Mouse (Mus musculus): ENCODE results near the gene Mcm6. TPM values are rescaled to one million over a fixed set of nuclear protein-coding genes. Genes with fewer than 3 reads are reported as not detected.
A peak's percentile ranks its signal among the peaks of the same experiment; 100 is the strongest.

Mcm6 gene
- total RNA-seq (2021), result 10 to 100 TPM in 1 of 2 experiments, 1 to 10 TPM in 1; 7.1 to 10.3 TPM
- long read RNA-seq, experiment 1, full-length matches to known transcripts, result 10 of 11 reads
- long read RNA-seq, experiment 1, partial matches to known transcripts, result 0 of 11 reads
- long read RNA-seq, experiment 1, other reads (novel, unspliced or antisense), result 1 of 11 reads
- long read RNA-seq, experiment 2, full-length matches to known transcripts, result 15 of 18 reads
- long read RNA-seq, experiment 2, partial matches to known transcripts, result 2 of 18 reads
- long read RNA-seq, experiment 2, other reads (novel, unspliced or antisense), result 1 of 18 reads

DNA sequence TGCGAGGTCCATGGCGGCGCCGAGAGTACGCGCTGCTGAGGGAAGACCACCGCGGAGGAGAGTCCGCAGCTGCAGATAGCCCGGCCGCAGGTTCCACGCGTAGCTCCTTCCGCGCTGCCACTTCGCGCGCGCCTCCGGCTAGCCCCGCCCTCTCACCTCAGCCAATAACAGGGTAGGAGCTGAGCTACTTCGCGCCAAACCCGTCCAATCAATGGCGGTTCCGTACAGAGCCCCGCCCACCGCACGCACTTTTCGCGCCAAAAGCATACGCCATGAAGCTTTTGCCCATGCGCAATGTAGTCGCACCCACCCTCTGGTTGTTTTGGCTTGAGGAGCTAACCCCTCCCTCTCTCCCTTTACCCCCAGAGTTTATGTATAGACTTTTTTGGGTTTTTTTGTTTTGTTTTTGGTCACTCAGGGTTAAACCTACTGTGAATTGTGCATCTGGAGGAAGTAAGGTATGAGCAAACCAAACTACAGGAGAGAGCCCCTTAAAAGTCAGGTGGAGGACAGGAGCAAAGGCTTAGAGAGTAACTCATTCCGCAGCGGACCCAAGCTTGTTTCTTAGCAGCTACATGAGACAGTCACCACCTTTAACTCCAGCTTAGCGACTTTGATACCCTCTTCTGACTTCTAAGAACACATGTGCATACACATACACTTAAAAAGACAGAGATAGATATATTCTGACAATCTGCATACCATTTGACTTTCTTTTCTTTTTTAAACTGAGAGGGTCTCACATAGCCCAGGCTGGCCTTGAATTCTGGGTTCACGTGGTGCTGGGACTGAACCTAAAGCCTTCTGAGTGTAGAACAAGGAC, at the start of gene Mcm6:
Mcm6 (minus strand) TSS at position 111 of the 823 bp plus-strand sequence.
- DNase-seq (ENCODE audit: low spot score in 2 of 2), result peak; percentile 94 to 95
- intact Hi-C loops (cut with DNase I), result no loop called here

DNA sequence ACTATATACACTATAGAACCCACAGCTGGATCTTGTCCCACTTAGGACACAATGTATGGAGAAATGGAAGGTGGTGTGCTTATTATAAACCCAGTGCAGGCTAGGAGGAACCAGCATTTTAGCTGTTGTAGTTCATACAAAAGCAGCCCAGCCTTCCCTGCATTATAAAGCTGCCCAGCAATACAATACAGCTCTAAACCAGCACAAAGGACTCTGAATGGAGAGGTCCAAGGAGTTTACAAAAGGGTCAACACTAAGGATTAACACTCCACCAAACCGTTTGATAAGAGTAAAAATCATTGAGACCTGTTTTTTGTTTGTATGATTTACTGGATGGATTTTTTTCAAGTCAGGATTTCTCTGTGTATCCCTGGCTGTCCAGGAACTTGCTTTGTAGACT, 47.4 kb upstream of the Mcm6 start:
- intact Hi-C loops (cut with DNase I), result no loop called here
- DNase-seq (ENCODE audit: low spot score in 2 of 2), result no peak

DNA sequence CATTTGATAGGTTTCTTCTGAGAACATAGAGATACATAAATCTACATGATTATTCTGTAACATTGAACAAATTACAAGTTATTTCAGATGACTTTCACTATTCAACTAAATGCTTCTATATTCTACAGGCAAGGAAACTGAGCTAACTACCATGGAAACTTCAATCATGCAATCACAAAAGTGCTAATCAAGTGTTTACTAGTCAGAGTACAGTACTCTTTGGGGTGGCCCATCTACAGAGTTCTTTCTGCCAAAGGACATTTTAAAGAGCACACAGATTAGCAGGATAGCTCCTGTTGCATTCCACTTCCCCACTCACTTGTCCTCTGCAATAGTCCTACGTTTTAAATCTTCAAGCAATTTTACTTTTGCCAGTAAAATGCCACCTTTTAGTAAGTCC, 46.2 kb upstream of the Mcm6 start:
- DNase-seq (ENCODE audit: low spot score in 2 of 2), result no peak
- intact Hi-C loops (cut with DNase I), result no loop called here

DNA sequence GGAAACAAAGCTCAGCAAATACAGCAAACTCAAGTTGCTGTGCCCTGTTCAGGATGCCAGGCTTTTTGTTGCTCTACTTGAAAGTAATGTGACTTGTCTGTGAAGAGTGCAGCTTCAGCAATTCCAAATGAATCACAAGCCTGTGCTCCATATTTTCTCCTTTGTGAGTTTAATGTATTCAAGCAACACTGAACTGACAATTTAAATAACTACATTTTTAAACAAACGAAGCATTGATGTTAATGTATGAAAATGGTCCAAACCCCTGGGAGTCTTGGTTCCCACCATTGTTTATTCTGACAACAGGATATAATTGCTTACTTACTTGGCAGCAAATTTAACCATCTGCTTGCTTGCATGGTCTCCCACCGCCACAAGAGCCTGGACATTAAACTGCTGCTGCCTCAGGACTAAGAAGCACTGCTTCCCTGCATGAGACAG, 45.6 kb upstream of the Mcm6 start:
- peak; percentile 8 to 11 for DNase-seq (ENCODE audit: low spot score in 2 of 2)
- intact Hi-C loops (cut with DNase I), result no loop called here

DNA sequence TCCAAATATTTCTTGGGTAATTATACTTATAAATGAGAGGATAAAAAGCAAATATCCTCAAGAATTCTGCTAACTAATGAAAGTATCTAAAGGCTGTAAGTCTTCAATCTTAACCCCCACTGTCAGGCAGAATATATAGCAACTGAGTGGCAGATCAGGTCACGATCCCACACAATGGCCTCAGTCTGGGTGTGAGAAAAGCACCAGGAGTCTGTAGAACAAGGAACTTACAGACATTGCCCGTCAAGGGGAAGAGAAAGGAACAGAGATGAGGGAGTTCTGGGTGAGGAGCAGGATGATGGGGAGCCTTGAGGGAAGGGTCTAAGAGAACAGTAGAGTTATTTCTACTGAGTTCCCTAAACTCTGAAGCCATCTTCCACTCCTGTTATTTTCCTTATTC, 41.5 kb upstream of the Mcm6 start:
- intact Hi-C loops (cut with DNase I), result no loop called here
- DNase-seq (ENCODE audit: low spot score in 2 of 2), result no peak

DNA sequence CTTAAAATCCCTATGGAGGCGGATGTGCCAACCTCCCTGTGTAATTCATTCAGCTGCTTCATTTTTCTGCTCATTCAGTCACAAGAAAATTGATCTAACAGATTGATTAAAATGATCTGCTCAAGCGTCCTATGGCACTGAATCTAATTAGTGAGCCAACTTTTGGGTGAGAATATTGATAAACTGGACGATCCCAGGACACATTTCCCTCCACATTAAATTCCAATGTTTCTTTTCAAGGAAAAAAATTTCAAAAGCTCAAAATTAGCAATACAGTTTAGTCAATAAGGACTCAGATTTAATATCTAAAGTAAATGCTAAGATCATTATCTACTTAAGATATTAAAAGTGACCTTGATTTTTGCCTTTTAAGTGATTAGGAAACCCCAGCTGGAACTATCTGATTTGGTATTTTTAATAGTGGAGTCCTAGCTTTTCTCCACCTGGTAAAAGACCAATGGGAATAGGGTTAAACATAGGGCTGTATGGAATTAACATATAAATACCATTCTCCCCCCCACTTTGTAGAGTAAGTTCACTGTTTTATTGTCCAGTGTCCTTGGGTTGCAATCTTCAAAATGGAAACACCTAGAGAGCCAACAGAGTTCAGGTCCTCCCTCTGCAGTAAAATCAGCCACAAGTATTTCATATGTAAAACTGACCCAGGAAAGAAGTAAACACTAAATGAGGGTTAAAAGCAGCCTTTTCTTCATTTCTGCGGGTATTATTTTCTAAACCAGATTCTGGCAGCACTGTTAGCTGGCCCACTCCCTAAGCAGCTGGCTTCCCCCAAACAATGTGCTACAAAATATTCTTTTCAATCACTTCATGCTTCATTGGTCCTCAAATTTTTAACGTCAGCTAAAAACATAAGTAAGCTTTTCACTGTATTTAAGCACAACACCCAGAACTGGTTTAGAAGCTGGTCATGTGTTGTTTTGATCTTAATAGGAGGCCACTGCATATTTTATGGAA, 40.8 kb upstream of the Mcm6 start:
- DNase-seq (ENCODE audit: low spot score in 2 of 2), result no peak
- intact Hi-C loops (cut with DNase I), result no loop called here

DNA sequence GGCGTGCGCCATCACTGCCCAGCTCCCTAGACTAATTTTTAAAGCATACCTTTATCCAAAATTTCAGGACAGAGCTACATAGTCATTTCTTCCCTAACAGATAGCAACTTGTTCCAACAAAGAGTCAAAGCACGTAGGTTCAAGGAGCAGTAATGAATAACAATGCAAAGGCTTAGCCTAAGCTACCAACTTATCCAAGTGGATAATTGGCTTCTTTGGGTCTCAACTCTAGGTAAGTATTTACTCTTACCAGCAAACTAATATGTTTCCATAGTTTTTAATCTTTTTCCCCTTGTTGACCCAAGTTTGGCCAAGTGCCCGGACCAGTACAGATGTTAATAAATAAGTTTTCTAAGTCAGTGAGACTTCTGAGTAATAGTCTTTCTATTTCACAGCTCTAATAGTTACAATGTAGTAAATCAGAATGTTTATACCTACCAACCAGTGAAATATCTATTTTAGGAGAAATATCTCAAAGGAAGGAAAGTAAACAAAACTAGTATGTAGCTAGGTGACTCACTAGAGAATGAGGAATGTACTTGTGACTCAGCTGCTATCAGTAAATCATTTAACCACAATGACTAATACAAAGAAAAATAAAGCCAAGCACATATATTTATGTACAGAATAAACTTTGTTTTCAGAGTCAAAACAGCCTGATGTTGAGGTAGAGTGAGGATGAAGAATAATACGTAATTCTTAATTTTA, 39.4 kb upstream of the Mcm6 start:
- DNase-seq (ENCODE audit: low spot score in 2 of 2), result no peak
- intact Hi-C loops (cut with DNase I), result no loop called here

DNA sequence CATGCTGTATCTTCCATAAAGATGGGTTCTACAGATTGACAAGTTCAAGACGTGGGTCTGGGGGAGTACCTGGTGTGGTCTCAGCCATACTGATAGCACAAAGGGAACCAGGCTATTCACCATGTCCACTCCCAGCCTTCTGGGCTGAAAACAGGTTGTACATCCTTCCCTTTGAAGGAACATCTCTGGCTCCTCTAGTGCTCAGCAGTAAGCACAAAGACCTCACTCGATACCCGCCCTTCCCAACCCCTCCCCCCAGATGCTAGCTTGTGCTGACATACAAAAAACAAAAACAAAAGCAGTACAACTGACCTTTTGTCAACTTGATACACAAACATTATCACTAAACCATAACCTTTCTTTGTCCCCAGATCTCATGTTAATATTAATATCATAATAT, 35.2 kb upstream of the Mcm6 start:
- intact Hi-C loops (cut with DNase I), result no loop called here

DNA sequence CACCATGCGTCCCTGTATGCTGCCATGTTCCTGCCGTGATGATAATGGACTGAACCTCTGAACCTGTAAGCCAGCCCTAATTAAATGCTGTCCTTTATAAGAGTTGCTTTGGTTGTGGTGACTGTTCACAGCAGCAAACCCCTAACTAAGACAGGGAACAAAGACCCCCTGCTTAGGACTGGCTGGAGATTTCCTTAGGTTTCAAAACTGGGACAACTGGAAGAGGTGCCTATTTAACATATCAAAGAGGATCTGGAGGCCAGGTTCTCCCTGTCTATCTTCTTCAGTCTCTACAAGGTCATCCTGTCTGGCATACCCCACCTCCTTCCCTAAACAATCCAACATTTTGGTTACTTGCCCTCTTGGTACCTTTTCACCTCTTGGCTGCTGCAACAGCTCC, 32.9 kb upstream of the Mcm6 start:
- DNase-seq (ENCODE audit: low spot score in 2 of 2), result no peak
- intact Hi-C loops (cut with DNase I), result no loop called here

More for the DNA sequence above, 35.2 kb upstream of the Mcm6 start:
- DNase-seq (ENCODE audit: low spot score in 2 of 2), result no peak

DNA sequence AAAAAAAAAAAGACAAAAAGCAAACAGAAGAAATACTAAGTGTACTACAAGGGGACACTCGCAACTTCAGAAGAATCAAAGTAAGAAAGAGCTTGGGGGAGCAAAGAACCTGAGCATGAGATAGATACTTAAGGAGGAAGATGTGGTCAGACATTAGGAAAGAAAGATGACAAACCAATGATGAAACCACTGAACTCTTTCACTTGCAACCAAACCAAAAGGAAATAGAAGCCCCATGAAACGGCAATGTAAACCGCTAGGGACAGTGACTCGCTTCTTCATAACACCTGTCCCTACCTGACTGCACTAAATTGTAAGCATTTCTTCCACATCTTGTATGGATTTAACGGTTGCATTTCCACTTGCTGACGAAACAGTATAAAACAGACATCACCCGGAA, 27.0 kb upstream of the Mcm6 start:
- intact Hi-C loops (cut with DNase I), result no loop called here

DNA sequence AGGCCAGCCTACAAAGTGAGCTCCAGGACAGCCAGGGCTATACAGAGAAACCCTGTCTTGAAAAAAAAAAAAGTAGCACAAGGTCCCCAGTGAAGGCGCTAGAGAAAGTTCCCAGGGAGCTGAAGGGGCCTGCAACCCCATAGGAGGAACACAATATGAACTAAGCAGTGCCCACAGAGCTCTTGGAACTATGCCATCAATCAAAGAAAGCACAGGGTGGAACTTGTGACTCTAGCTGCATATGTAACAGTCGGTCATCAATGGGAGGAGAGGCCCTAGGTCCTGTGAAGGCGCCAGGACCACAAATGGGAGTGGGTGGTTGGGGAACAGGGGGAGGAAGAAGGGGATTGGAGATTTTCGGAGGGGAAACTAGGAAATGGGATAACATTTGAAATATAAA, 17.4 kb upstream of the Mcm6 start:
- intact Hi-C loops (cut with DNase I), result loop anchor here (10.0 kb wide), 1 partner anchor 168 kb away; no protein-coding TSS in a partner anchor
- DNase-seq (ENCODE audit: low spot score in 2 of 2), result no peak

More for the DNA sequence above, 27.0 kb upstream of the Mcm6 start:
- DNase-seq (ENCODE audit: low spot score in 2 of 2), result no peak

DNA sequence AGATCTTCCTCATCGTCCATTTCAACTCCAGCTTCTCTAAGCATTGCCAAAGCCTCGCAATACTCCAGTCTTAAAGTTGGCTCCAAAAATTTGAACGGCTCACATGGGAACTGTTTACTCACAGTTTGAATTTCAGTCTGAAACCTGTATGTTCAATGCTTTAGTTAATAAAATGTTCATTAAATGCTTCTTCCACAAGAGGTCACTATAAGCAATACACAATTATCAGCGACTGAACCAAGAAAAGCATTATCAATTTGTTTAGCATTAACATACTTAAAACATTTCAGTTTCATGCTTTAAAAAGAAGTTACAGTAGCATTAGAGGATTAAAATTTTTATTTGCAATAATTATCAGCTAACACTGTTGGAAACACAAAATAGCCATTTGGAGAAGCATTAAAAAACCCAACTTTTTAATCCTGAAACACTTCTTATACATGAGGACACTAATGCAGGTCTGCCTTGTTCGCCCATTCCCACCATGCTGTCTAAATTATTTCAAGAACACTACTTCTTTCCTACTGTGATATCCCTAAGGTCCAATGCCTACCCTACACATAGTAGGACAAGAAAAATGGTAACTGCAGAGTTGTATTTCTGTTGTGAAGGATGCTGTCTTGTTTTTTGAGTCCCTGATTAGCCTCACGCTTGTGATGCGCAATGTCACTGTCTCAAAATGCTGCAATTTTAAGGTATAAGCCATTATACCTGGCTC, 12.8 kb upstream of the Mcm6 start:
- DNase-seq (ENCODE audit: low spot score in 2 of 2), result no peak
- intact Hi-C loops (cut with DNase I), result loop anchor here (5.0 to 10.0 kb wide), 2 partner anchors 172 to 450 kb away; no protein-coding TSS in a partner anchor

DNA sequence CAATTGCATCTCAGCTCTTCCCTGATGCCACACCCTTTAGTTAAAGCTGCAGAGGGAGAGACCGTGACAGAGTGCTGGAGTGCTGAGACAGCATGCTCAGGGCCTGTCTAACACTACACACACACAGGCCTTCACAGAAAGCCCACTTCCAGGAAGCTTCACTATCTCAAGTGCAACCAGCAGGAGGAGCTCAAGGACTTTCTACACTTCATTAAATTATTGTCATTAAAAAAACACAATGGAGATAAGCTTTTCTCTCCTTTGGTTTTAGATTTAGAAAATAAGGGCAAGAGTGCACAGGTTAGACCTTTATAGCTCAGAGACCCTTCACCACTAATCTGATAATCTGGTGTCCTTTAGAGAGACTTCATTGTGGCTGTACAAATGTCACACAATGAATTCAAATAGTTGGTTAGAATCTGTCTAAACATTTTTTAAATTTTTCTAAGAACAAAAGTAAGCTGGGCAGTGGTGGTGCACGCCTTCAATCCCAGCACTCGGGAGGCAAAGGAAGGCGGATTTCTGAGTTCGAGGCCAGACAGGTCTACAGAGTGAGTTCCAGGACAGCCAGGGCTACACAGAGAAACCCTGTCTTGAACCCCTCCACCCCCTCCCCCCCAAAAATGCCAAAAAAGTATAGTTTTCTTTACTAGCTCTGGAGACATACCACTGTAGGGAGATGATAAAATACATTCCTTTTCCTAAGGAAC, 9.4 kb upstream of the Mcm6 start:
- peak; percentile 73 to 76 for DNase-seq (ENCODE audit: low spot score in 2 of 2)
- intact Hi-C loops (cut with DNase I), result loop anchor here (5.0 kb wide), 1 partner anchor 463 kb away; no protein-coding TSS in a partner anchor

DNA sequence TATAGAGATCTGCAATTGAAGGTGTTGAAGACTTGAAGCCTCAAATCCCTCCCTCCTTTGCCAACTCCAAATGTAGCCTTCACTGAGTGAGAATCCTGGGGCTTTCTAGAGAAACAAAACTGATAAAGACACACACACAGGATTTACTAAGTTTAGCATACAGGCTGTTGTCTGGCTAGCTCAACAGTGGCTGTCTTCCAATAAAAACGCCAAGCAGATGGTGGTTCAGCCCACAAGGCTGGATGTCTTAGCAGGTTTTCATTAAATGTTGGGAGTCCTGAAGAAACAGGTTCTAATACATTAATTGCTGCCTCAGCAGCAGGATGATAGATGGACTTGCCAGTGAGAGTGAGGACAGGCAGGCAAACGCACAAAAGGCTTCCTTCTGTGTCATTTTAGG, 1.1 kb upstream of the Mcm6 start:
- intact Hi-C loops (cut with DNase I), result no loop called here
- peak; percentile 49 to 55 for DNase-seq (ENCODE audit: low spot score in 2 of 2)

DNA sequence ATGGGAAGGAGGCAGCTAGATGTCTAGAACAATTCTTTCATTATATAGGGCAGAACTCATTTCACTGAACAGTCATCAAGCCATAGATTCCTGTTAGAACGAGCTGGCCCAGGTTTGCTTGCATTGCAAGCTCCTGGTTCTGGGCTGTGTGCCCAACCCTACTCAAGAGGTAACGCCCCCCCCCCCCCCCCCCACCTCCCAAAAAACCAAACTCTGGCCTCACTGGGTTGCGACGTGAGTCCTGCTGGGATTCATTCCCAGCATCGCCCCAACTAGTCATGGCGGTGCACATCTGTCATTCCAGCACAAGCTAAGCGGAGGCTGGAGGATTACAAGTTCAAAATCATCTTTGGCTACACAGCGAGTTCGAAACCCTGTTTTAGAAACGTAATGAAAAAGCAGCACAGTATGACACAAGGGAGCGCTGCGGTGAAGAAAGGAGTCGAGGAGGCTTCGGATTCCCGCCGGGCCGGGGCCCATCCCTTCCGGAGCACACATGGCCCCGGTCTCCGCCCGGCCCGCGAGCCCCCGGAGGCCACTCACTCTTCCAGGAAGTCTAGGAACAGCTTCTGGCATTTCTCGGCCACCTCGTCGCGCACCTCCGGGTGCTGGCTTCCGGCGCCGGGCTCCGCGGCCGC, 429 bp downstream of the Mcm6 start:
- intact Hi-C loops (cut with DNase I), result no loop called here
- DNase-seq (ENCODE audit: low spot score in 2 of 2), result no peak

DNA sequence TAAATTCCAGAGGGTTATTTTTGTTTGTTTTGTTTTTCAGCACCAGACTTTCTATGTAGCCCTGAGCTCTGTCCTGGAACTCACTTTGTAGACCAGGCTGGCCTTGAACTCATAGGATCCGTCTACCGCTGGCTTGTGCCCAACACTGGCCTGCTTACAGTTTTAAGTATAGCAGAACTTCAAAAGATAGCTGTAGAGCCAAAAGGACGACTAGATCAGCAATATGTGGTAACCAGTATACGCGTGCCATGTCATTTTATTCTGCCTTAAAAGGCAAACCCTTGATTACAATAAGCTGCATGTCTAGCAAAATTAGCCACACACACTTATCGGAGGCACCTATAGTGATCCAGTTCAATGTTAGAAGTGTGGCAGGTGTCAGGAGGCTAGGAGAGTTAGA, 1.2 kb downstream of the Mcm6 start:
- intact Hi-C loops (cut with DNase I), result no loop called here
- no peak for DNase-seq (ENCODE audit: low spot score in 2 of 2)

DNA sequence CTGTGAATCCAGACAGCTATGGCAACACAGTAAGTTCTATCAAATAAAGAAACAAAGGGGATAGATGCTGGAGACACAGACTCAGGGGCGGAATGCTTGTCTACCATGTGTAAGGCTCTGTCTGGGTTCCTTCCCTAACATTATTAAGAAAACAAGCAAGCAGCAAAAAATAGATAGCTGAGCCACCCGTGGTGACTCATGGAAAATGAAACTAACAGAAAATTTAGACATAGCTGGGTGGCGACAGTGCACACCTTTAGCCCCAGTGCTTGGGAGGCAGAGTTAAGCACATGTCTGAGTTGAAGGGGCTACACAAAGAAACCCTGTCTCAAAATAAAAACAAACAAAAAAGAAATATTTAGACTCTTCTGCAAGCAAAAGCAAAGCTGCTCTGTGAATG, 2.0 kb downstream of the Mcm6 start:
- DNase-seq (ENCODE audit: low spot score in 2 of 2), result no peak
- intact Hi-C loops (cut with DNase I), result no loop called here
